Mouse (Mus musculus) spleen, postnatal 4 days (tissue): ENCODE results near the gene Kif1bp.
A peak's percentile ranks its signal among the peaks of the same experiment; 100 is the strongest.

Experiments used
- DNase-seq, 2 experiments: peaks; one replicate each; pipeline ENCODE4 v3.0.0; 2022; ENCODE audit warnings: low spot score in 2 of 2

The Kif1bp gene

GRCm38 (mm10) chr10:62556558-62556901 is 21.7 kb downstream of the Kif1bp start:
- no peak for DNase-seq

GRCm38 (mm10) chr10:62555705-62556557 is 22.3 kb downstream of the Kif1bp start:
- no peak for DNase-seq

GRCm38 (mm10) chr10:62553611-62554091 is 24.6 kb downstream of the Kif1bp start:
- DNase-seq, result peak; percentile 27 to 65

GRCm38 (mm10) chr10:62550787-62551300 is 27.4 kb downstream of the Kif1bp start:
- DNase-seq, result no peak

- DNase-seq, result peak; percentile 79 to 94
Measured at GRCm38 (mm10) chr10:62549523-62550166, 28.6 kb downstream of the Kif1bp start.

GRCm38 (mm10) chr10:62546441-62546840 is 31.8 kb downstream of the Kif1bp start:
- no peak for DNase-seq

- no peak for DNase-seq
Measured at GRCm38 (mm10) chr10:62545759-62546158, 32.5 kb downstream of the Kif1bp start.

- DNase-seq, result no peak
Measured at GRCm38 (mm10) chr10:62544316-62544715, 33.9 kb downstream of the Kif1bp start.

GRCm38 (mm10) chr10:62543399-62543808 is 34.9 kb downstream of the Kif1bp start:
- peak; percentile 61 to 79 for DNase-seq

GRCm38 (mm10) chr10:62542928-62543327 is 35.3 kb downstream of the Kif1bp start:
- no peak for DNase-seq

- no peak for DNase-seq
Measured at GRCm38 (mm10) chr10:62542507-62542906, 35.8 kb downstream of the Kif1bp start.

GRCm38 (mm10) chr10:62541499-62541898 is 36.8 kb downstream of the Kif1bp start:
- DNase-seq, result peak in 1 of 2 experiments; percentile 46

- DNase-seq, result no peak
Measured at GRCm38 (mm10) chr10:62540800-62541199, 37.5 kb downstream of the Kif1bp start.

- no peak for DNase-seq
Measured at GRCm38 (mm10) chr10:62534509-62534908, 43.7 kb downstream of the Kif1bp start.

GRCm38 (mm10) chr10:62532832-62533231 is 45.4 kb downstream of the Kif1bp start:
- no peak for DNase-seq

GRCm38 (mm10) chr10:62530183-62530582 is 48.1 kb downstream of the Kif1bp start:
- DNase-seq, result no peak

GRCm38 (mm10) chr10:62527351-62527750 is 50.9 kb downstream of the Kif1bp start, which contains the start of gene Srgn:
Gene Srgn (minus strand): TSS chr10:62527451.
- no peak for DNase-seq

- DNase-seq, result no peak
Measured at GRCm38 (mm10) chr10:62522346-62522950, 55.8 kb downstream of the Kif1bp start.

GRCm38 (mm10) chr10:62521763-62522162 is 56.5 kb downstream of the Kif1bp start:
- DNase-seq, result no peak

- no peak for DNase-seq
Measured at GRCm38 (mm10) chr10:62520911-62521310, 57.3 kb downstream of the Kif1bp start.

- no peak for DNase-seq
Measured at GRCm38 (mm10) chr10:62517511-62517910, 60.7 kb downstream of the Kif1bp start.

GRCm38 (mm10) chr10:62512855-62513254 is 65.4 kb downstream of the Kif1bp start:
- no peak for DNase-seq
